Mouse (Mus musculus) erythroblast, embryonic 14.5 days (primary cell): ENCODE results near the gene Vwa5b1.

ENCODE experiments used
- GATA1 ChIP-seq: IDR thresholded peaks from 2 replicates; pipeline ENCODE4 v1.6.1; 2012; ENCODE audit warnings: low read length, inconsistent platforms, mixed read lengths
- TAL1 ChIP-seq: IDR thresholded peaks from 3 replicates; pipeline ENCODE4 v1.6.1; 2012; ENCODE audit warnings: low read length, inconsistent platforms, mixed read lengths

DNA sequence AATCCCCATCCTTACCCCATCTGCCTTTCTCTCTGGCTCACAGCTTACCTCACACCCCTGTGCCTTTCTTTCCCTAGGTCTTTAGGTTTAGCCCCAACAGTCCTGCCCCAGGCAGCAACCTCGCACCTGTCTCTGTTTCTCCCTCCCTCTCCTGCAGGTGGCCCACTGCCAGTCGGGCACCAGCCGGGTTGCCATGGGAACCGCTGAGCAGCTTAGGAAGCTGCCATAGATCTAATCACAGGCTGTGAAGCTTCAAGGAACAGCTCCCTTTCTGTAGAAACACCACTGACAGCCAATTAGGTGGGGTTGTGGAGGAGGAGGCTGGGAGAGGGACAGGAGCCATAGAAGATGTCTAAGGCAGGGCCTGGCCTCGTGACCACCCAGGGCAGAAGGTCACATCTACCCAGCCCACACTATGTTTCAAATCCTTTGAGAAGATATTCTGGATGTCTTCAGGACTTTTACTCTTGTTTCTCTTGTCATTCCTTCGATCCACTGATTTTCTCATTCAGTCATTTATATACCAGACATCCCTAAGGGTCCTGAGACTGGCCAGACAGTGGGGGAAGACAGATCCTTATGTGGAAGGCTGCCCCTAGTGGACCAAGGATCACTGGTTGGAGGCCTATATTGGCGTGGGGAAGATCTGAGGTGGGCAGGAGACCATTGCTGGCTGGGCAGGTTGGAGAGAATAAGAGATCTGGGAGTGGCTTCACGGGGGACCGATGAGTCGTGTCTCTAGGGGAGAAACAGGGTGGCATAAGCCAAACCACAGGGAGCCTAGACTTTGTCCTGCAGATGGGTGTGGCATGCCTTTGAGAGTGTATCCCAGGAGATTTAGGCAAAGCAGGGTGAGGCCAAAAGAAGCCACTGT is 98.2 kb downstream of the Vwa5b1 start:
- TF ChIP-seq GATA1 = no peak
- no peak for TF ChIP-seq TAL1
